Mouse (Mus musculus): ENCODE measurements at regions not wholly inside any gene's neighbourhood (a gene's known extent, or its start where the extent isn't known, plus 50 kb on each side); places are given as distances from the start of the nearest gene placed in this dataset.
A peak's percentile ranks its signal among the peaks of the same experiment; 100 is the strongest.

DNA sequence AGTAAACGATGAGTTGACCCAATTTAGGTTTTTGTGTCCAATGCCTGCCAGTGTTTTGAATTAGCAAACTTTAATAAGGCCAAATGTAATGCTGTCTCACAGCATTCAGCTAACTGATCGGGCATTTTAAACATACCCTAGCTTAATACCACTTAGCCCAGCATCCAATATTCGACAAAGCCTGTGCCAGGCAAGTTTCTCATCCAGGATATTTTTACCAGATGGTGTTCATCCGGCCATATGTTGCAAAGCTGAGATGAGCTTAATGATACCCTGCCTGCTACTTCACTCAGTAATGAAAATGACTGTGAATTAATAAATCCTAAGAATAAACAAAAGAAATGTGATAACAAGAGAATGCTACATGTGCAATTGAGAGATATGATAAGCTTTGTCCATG lies 116.8 kb downstream of the Tpm3-rs7 start:
- no peak overlapping the region for H3K27ac ChIP-seq (replicated peaks)
- WGBS, result 55% methylated on average over 4 of the region's 4 CpGs
- H3K27me3 ChIP-seq, result no peaks in the 10 kb centered on the region

DNA sequence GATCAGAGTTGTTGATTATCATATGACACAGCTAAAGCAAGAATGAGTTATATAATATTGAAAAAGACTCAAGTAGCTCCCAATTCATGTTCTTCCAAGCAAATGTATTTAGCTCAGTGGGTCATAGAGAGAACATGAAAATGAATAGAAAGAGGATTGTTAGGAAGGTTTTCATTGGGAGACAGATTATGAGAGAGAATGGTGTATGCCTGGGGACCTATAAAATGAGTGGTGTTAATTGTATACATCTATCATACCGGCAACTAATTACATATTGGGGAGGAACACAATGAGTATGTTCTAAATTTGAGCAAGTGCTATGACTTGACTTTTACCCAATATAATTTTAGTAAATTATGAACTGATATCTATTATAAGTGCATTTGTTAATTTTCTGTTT lies 127.9 kb downstream of the Tpm3-rs7 start:
- no peak overlapping the region for H3K4me2 ChIP-seq (replicated peaks)
- H3K9me3 ChIP-seq, result no peaks in the 10 kb centered on the region
- no peak overlapping the region for H3K4me3 ChIP-seq
- H3K4me1 ChIP-seq, result no peaks in the 10 kb centered on the region
- H3K27me3 ChIP-seq, result no peaks in the 10 kb centered on the region
- no peak overlapping the region for H3K27ac ChIP-seq (replicated peaks)
- H3K36me3 ChIP-seq, result no peaks in the 10 kb centered on the region
- ATAC-seq (replicated peaks), result no peak
- WGBS, result 89% methylated on average over 1 of the region's 1 CpGs
- no peak overlapping the region for H3K9ac ChIP-seq (replicated peaks)

More for the DNA sequence above, 116.8 kb downstream of the Tpm3-rs7 start:
- Histone ChIP-seq H3K36me3 (no peaks in the 10 kb centered on the region), H3K9ac (replicated peaks) (no peak overlapping the region), H3K4me1 (no peaks in the 10 kb centered on the region), H3K4me3 (no peak overlapping the region), H3K9me3 (no peaks in the 10 kb centered on the region), H3K4me2 (replicated peaks) (no peak overlapping the region)
- ATAC-seq (replicated peaks), result peak; percentile 85

DNA sequence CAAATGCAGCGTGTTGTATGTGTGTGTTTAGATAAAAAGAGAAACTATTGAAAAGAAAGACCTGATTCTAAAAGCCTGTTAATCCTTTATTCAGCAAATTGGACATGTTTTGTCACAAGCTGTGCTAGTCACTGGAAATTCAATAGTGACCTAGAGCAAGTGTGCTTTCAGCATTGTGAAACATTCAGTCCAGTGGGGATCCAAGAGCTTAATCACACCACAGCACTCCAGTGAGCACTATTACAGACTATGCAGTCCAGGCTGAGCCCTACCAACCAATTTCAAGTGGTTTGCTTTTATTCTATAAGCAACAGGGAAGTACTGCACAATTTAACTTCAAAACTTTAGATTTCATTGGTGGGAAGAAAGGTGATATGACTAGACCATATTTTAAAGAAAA lies 140.5 kb downstream of the Tpm3-rs7 start:
- Histone ChIP-seq H3K4me1 (no peaks in the 10 kb centered on the region), H3K27ac (replicated peaks) (no peak overlapping the region), H3K36me3 (no peaks in the 10 kb centered on the region), H3K4me3 (no peak overlapping the region), H3K27me3 (no peaks in the 10 kb centered on the region), H3K9me3 (no peaks in the 10 kb centered on the region), H3K4me2 (replicated peaks) (no peak overlapping the region), H3K9ac (replicated peaks) (no peak overlapping the region)
- WGBS, result 7% methylated on average over 1 of the region's 1 CpGs
- ATAC-seq (replicated peaks), result no peak

DNA sequence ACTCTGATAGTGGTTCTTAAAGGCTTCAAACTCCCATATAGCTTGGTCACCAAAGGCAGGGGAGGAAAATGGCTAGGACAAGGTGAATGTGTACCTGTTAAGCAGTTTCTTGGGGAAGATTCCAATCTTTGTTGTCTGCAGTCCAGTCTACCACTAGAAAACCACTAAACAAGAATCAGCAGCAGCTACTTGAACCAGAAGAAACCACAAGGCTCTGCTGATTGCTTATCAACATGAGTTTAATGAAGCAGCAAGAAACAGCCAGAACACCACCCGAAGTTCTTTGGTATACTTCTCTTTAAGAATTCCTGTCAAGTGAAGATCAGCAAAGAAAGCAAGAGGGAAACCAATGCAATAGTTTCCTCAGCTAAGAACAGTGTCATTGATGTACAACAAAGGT lies 143.1 kb downstream of the Tpm3-rs7 start:
- ATAC-seq (replicated peaks), result no peak
- H3K27me3 ChIP-seq, result no peaks in the 10 kb centered on the region
- H3K27ac ChIP-seq (replicated peaks), result no peak overlapping the region
- no peaks in the 10 kb centered on the region for H3K36me3 ChIP-seq
- no peak overlapping the region for H3K4me3 ChIP-seq
- H3K4me2 ChIP-seq (replicated peaks), result no peak overlapping the region
- 89% methylated on average over 1 of the region's 1 CpGs for WGBS
- H3K9ac ChIP-seq (replicated peaks), result no peak overlapping the region
- H3K9me3 ChIP-seq, result no peaks in the 10 kb centered on the region
- H3K4me1 ChIP-seq, result no peaks in the 10 kb centered on the region

DNA sequence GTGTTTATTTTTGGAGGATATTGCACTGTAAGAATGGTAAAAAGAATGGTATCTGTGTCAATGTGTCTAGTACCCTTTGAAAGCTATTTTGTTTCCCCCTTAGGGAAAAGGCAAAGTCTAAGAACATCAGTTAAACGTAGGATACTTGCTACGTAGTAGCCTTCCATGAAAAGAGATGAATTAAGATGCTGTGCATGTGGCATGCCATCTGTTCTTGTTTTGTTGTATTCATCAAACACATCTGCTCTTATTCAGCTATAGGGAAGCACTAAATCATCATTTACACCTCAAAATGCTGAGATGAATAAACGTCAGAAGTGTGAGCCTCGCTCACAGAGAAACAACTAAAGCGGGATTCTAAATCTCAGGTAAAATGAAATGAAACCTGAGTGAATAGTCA lies 154.7 kb downstream of the Tpm3-rs7 start:
- Histone ChIP-seq H3K27ac (replicated peaks) (no peak overlapping the region), H3K27me3 (no peaks in the 10 kb centered on the region), H3K9ac (replicated peaks) (no peak overlapping the region), H3K9me3 (no peaks in the 10 kb centered on the region), H3K36me3 (no peaks in the 10 kb centered on the region), H3K4me2 (replicated peaks) (no peak overlapping the region), H3K4me3 (no peak overlapping the region), H3K4me1 (no peaks in the 10 kb centered on the region)
- ATAC-seq (replicated peaks), result peak; percentile 89
- WGBS, result 48% methylated on average over 5 of the region's 5 CpGs

DNA sequence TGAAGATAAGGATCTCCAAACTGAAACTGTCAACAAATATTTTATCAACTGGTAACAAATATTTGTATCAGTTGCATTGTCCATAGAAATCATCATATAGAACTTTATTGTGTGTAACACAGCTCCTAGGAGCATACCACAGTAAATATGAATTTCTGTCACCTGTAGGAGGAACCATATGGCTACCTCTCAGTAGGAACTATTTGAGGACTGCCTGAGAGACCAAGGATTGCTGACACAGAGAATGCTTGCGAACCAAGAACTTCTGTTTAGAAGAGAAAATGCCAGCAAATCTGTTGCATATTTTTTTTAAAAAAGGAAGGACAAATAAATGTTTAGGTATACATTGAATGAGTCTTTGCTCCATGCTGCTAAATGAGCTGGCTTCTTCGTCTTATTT lies 155.6 kb downstream of the Tpm3-rs7 start:
- H3K9ac ChIP-seq (replicated peaks), result no peak overlapping the region
- no peak overlapping the region for H3K4me3 ChIP-seq
- H3K27me3 ChIP-seq, result no peaks in the 10 kb centered on the region
- no peaks in the 10 kb centered on the region for H3K36me3 ChIP-seq
- no peak overlapping the region for H3K4me2 ChIP-seq (replicated peaks)
- H3K4me1 ChIP-seq, result no peaks in the 10 kb centered on the region
- 81% methylated on average over 2 of the region's 2 CpGs for WGBS
- no peak overlapping the region for H3K27ac ChIP-seq (replicated peaks)
- no peaks in the 10 kb centered on the region for H3K9me3 ChIP-seq
- ATAC-seq (replicated peaks), result no peak

DNA sequence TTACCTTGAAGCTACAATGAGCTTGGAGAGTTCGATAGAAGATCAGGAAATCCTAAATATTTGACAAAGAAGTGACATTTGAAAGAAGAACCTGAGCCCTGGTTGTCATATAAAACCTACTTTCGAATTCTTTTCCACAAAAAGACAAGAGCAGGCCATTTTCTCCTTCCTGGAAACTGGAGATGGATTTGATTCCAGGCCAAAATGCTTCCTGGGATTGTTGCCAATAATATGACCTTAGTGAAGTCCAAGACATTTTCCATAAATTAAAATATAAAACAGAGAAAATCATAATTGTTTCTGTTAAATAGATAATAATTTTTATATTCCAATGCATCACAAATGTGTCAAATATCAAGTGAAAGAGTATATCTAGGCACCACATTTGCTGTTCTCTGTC lies 172.2 kb downstream of the Tpm3-rs7 start:
- no peak overlapping the region for H3K9ac ChIP-seq (replicated peaks)
- no peak overlapping the region for H3K4me3 ChIP-seq
- no peak overlapping the region for H3K27ac ChIP-seq (replicated peaks)
- WGBS, result 87% methylated on average over 2 of the region's 2 CpGs
- no peaks in the 10 kb centered on the region for H3K36me3 ChIP-seq
- H3K27me3 ChIP-seq, result no peaks in the 10 kb centered on the region
- no peak for ATAC-seq (replicated peaks)
- H3K4me1 ChIP-seq, result no peaks in the 10 kb centered on the region
- H3K4me2 ChIP-seq (replicated peaks), result no peak overlapping the region
- H3K9me3 ChIP-seq, result no peaks in the 10 kb centered on the region

DNA sequence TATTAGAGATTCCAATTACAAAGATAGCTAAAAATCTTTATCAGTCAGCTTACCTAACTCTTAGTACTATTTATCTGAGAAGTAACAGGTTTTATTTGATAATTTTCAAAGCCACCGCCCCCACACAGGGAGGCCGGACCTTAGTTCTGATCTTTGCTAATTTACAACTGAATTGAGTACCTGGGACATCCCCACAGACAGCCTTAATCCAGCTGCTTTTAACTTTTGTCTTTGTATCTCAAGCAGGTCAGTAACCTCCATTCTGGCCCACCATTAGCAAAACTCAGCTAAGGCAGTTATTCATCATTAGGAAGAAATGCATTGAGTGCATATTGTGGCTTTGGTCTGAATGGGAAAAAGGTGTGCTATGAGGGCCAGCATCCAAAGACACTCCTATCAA lies 189.4 kb downstream of the Tpm3-rs7 start:
- H3K27ac ChIP-seq (replicated peaks), result no peak overlapping the region
- no peaks in the 10 kb centered on the region for H3K4me1 ChIP-seq
- ATAC-seq (replicated peaks), result no peak
- H3K36me3 ChIP-seq, result no peaks in the 10 kb centered on the region
- 97% methylated on average over 2 of the region's 2 CpGs for WGBS
- no peaks in the 10 kb centered on the region for H3K9me3 ChIP-seq
- no peak overlapping the region for H3K9ac ChIP-seq (replicated peaks)
- H3K4me2 ChIP-seq (replicated peaks), result no peak overlapping the region
- no peak overlapping the region for H3K4me3 ChIP-seq
- no peaks in the 10 kb centered on the region for H3K27me3 ChIP-seq
